Mouse (Mus musculus) forebrain, embryonic 12.5 days (tissue): ENCODE measurements around the gene Parvb. TPM values are rescaled to one million over a fixed set of nuclear protein-coding genes. Genes with fewer than 3 reads are reported as not detected.

Source experiments
- ATAC-seq: fragments of 200-750 bp; cut with Nextera tagmentation; 2 replicates; pipeline ENCODE4 v1.8.0; 2017; ENCODE audit warnings: moderate TSS enrichment; ENCODE audit not compliant: low FRiP score
- H3K27ac ChIP-seq: fragments of 300-500 bp; sonication (generic); 2 replicates; pipeline ENCODE4 v1.5.1; 2016; ENCODE audit warnings: mild to moderate bottlenecking
- H3K27me3 ChIP-seq: fragments of 300-500 bp; sonication (generic); 2 replicates; pipeline ENCODE4 v1.6.1; 2016; ENCODE audit warnings: mild to moderate bottlenecking
- H3K36me3 ChIP-seq: fragments of 300-500 bp; sonication (generic); replicated peaks from 2 replicates; pipeline ENCODE4 v1.6.1; 2016; ENCODE audit warnings: mild to moderate bottlenecking
- H3K4me1 ChIP-seq: fragments of 300-500 bp; sonication (generic); 2 replicates; pipeline ENCODE4 v1.6.1; 2016
- H3K4me2 ChIP-seq: fragments of 300-500 bp; sonication (generic); 2 replicates; pipeline ENCODE4 v1.6.1; 2016; ENCODE audit warnings: mild to moderate bottlenecking, moderate library complexity
- H3K4me3 ChIP-seq: fragments of 300-500 bp; sonication (generic); replicated peaks from 2 replicates; pipeline ENCODE4 v1.5.1; 2016; ENCODE audit warnings: mild to moderate bottlenecking
- H3K9ac ChIP-seq: fragments of 300-500 bp; sonication (generic); 2 replicates; pipeline ENCODE4 v1.6.1; 2016; ENCODE audit warnings: mild to moderate bottlenecking
- H3K9me3 ChIP-seq: fragments of 300-500 bp; sonication (generic); 2 replicates; pipeline ENCODE4 v1.6.1; 2016
- WGBS: fragments of 180-500 bp; shearing (Covaris S2); methylation state at CpG from one replicate; pipeline ENCODE4 v1.1.7; 2016; 5-methylcytosine and 5-hydroxymethylcytosine counted together
- polyA plus RNA-seq: library from polyadenylated mRNA; unstranded; fragments of >200 nt; fragmentation: Nextera tagmentation; extraction: Ambion mirVana; gene quantifications from 2 replicates; pipeline ENCODE4 v1.2.1, GENCODE M21; 2016

Parvb gene
- polyA plus RNA-seq, 1 experiment from 2014 or later = 2.4 TPM

DNA sequence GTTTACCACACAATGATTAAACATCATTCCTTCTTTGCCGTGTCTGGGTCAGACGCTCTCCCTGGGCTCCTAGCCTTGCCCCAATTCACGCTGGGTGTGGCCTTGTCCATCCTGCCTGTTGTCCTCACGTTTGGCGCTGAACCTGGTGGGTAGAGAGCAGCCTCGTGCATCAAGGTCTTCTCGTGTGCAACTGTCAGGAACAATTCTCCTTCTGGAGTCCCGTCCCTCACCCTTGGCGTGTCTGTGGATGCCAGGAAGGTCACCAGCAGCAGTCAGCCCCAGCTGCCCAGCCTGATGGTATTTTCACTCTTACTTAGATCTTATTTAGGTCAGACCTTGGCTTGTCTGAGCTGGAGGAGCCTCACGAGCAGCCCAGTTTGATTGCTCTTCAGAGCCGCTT is 33.3 kb downstream of the Parvb start:
- 68% methylated on average over 11 of the region's 11 CpGs for WGBS
- Histone ChIP-seq H3K4me1 (peaks cover 30% of the 10 kb centered on the region), H3K36me3 (no peaks in the 10 kb centered on the region), H3K4me3 (no peak overlapping the region), H3K9ac (no peak overlapping the region), H3K27me3 (peaks cover 24% of the 10 kb centered on the region; the same call in 1 of the 2 replicates), H3K4me2 (no peak overlapping the region), H3K27ac (no peak overlapping the region), H3K9me3 (no peaks in the 10 kb centered on the region)
- ATAC-seq = no peak

DNA sequence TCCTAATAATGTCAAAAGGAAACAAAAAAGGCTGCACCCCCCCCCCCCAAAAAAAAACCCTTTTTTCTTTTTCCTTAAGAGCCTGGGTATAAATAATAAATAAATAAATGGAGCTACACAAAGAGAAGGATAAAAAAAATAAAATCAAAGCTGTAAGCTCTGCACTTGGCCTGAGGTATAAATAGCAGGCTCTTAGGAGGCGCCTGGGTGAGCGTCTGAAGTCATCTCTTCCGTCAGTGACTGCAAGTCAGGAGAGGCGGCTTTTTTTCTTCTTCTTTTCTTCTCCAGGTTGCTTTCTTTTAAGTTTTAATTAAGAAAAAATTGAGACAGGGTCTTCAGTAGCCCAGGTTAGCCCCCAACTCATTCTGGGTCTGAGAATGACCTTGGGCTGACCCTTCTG is 34.4 kb downstream of the Parvb start:
- no peak overlapping the region for H3K27ac ChIP-seq
- 68% methylated on average over 4 of the region's 4 CpGs for WGBS
- H3K27me3 ChIP-seq = peaks cover 17% of the 10 kb centered on the region; the same call in 1 of the 2 replicates
- no peak overlapping the region for H3K9ac ChIP-seq
- no peaks in the 10 kb centered on the region for H3K9me3 ChIP-seq
- no peak overlapping the region for H3K4me3 ChIP-seq
- H3K36me3 ChIP-seq = no peaks in the 10 kb centered on the region
- peaks cover 19% of the 10 kb centered on the region for H3K4me1 ChIP-seq
- no peak for ATAC-seq
- H3K4me2 ChIP-seq = no peak overlapping the region

DNA sequence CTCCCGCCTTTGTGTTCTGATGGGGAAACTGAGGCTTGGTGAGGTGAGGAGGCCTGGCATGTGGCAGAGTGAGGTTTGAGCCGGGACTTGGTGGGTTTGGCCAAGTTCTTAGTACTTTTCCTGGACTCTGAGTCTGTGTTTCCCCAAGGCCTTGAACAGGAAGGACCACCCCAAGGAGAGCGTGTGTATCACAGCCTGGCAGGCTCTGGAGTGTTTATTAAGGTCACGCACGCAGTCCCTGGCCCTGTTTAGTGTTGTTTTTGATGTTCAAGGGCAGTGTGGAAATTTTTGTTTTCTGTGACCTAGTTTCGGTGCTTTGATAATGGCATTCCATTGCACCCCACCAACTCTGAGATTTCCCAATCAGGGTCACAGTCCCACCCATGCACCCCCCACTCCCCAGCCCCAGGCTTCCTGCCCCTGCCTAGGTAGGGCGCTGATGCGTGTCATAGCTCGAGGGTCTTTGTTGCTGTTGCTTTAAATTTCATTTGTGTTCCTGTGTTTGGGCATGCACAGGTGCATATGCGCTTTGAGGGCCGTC is 35.9 kb downstream of the Parvb start:
- Histone ChIP-seq H3K27me3 (peaks cover 9% of the 10 kb centered on the region; the same call in 1 of the 2 replicates), H3K4me1 (peaks cover 19% of the 10 kb centered on the region), H3K36me3 (no peaks in the 10 kb centered on the region), H3K27ac (no peak overlapping the region), H3K9me3 (no peaks in the 10 kb centered on the region), H3K4me2 (no peak overlapping the region), H3K9ac (no peak overlapping the region), H3K4me3 (no peak overlapping the region)
- WGBS = 96% methylated on average over 11 of the region's 11 CpGs
- no peak for ATAC-seq

DNA sequence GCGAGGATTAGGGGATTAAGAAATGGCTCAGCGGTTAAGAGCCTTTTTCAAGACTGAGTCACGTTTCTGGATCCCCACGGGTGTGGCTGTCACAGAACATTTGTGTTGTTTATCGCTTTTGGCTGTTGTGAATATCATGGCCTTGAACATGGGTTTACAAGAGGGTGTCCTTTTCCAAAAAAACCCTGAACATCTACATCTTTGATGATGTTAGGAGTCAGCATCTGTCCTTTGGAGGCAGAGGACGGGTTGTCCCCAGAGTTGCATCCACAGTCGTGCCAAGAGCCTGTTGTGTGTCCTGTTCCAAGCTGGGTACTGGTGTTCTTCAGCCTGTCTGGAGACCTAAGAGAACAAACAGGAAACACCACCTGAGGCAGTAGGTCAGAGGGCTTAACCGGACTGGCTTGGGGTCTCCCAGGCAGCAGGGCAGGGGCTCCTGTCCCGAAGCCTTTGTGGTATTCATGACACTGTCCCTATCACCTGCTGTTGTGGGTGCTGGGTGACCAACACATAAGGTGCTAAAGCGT is 37.3 kb downstream of the Parvb start:
- ATAC-seq = no peak
- Histone ChIP-seq H3K4me3 (no peak overlapping the region), H3K27me3 (0 out of 2 replicates have a peak, but pooled peaks cover 8% of the 10 kb centered on the region), H3K4me1 (peaks cover 11% of the 10 kb centered on the region), H3K27ac (no peak overlapping the region), H3K9me3 (no peaks in the 10 kb centered on the region), H3K4me2 (no peak overlapping the region), H3K36me3 (no peaks in the 10 kb centered on the region), H3K9ac (no peak overlapping the region)
- WGBS = 69% methylated on average over 10 of the region's 10 CpGs

DNA sequence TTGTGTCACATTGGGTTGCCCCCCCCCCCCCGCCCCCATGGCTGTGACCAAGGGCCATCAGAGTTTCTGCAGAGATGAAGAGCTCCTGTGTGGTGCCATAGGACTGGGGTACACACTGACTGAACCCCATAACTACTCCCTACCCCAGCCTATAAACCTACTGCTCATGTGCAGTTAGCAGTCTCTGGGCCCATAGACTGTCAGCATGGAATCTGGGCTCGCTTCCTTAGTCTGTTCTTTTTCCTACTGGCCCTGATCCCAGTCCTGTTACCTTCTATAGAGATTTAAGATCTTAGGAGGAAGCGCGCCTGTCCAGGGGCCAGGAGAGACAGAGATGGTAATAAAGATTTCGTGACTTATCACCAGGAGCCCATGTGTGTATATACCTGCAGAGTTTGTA is 38.2 kb downstream of the Parvb start:
- no peak overlapping the region for H3K4me2 ChIP-seq
- ATAC-seq = no peak
- WGBS = 84% methylated on average over 5 of the region's 5 CpGs
- H3K27me3 ChIP-seq = 0 out of 2 replicates have a peak, but pooled peaks cover 4% of the 10 kb centered on the region
- no peak overlapping the region for H3K9ac ChIP-seq
- H3K36me3 ChIP-seq = no peaks in the 10 kb centered on the region
- H3K4me3 ChIP-seq = no peak overlapping the region
- H3K27ac ChIP-seq = no peak overlapping the region
- peaks cover 10% of the 10 kb centered on the region for H3K4me1 ChIP-seq
- H3K9me3 ChIP-seq = no peaks in the 10 kb centered on the region

DNA sequence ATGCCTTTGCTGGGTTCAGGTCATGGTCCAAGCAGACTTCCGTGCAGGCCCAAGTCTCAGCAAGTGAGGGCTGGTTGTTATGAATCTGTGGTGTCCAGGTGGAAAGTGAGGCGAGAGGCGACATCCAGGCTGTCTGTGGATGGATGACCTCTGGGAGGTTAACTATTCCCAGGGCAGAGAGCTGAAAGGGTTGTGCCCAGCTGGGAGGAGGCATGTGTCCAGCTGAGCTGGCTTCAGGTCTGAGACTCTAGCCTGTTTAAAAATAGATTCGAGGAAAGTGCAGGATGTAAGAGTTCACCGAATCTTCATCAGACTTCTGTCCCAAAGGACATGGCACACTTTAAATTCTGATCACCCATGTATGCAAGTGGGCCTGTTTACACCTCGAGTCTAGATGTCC is 38.6 kb downstream of the Parvb start:
- Histone ChIP-seq H3K4me1 (peaks cover 6% of the 10 kb centered on the region), H3K4me3 (no peak overlapping the region), H3K9me3 (no peaks in the 10 kb centered on the region), H3K27ac (no peak overlapping the region), H3K36me3 (no peaks in the 10 kb centered on the region), H3K27me3 (0 out of 2 replicates have a peak, but pooled peaks cover 4% of the 10 kb centered on the region), H3K9ac (no peak overlapping the region), H3K4me2 (no peak overlapping the region)
- ATAC-seq = no peak
- whole genome bisulfite sequencing = 90% methylated on average over 6 of the region's 6 CpGs

DNA sequence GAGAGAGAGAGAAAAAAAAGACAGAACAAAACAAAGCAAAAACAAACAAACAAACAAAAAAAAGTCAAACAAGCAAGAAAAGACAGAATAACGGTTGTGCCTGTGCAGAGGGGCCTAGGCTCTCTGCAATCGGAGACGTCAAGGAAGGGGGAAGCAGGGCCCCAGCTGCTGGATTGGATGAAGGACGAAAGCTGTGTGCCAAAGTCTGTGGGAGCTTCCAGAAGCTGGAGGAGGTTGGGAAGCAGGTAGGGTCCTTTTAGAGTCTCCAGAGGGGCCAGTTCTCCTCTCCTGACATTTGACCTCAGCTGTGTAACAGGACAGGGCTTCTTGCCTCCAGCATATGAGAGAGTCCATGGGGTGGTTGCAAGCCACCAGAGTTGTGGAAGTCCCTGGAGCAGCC is 44.2 kb downstream of the Parvb start:
- Histone ChIP-seq H3K36me3 (no peaks in the 10 kb centered on the region), H3K4me1 (no peaks in the 10 kb centered on the region), H3K27me3 (no peaks in the 10 kb centered on the region), H3K4me2 (no peak overlapping the region), H3K9me3 (no peaks in the 10 kb centered on the region), H3K27ac (no peak overlapping the region), H3K9ac (no peak overlapping the region), H3K4me3 (no peak overlapping the region)
- ATAC-seq = no peak
- WGBS = 82% methylated on average over 4 of the region's 4 CpGs

DNA sequence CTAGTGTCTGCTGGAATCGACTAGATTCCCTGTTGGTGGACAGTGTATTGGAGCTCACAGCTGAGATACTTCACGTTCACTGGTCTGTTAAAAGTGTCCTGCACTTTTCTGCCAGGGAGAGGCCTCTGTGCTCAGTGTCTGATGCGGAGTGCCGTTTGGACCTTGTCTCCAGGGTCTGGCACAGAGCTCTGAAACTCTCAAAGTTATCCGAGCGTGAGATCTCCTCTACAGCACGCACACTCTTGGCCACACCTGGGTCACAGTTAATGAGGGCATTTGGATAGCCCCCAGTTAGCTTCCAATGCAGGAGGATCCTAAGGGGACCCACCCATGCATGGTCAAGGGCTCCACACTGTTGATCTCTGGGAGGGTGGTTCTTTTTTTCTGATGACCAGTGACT is 46.2 kb downstream of the Parvb start:
- H3K36me3 ChIP-seq = no peaks in the 10 kb centered on the region
- WGBS = 91% methylated on average over 7 of the region's 7 CpGs
- no peak overlapping the region for H3K4me3 ChIP-seq
- ATAC-seq = no peak
- H3K9me3 ChIP-seq = no peaks in the 10 kb centered on the region
- H3K27me3 ChIP-seq = no peaks in the 10 kb centered on the region
- no peak overlapping the region for H3K9ac ChIP-seq
- no peaks in the 10 kb centered on the region for H3K4me1 ChIP-seq
- no peak overlapping the region for H3K27ac ChIP-seq
- no peak overlapping the region for H3K4me2 ChIP-seq

DNA sequence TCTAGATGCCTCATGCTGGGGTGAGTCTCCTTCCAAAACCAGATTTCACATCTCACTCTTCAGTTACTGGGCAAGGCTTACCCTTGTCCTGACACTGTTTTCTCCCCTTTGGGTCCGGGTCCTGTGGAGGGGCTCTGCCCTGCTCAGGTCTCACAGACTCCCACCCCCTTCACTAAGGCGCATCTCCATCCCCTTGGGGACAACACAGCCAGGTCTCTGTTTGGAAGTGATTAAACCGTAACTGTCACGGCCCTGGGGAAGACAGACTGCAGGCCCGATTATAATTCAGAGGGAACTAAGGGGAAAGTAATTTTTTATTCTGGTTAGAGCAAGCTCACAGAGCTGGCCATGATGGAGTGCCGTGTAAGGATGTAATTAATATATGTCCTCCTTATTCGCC is 46.8 kb downstream of the Parvb start:
- Histone ChIP-seq H3K9ac (no peak overlapping the region), H3K36me3 (no peaks in the 10 kb centered on the region), H3K27me3 (no peaks in the 10 kb centered on the region), H3K4me2 (no peak overlapping the region), H3K4me1 (no peaks in the 10 kb centered on the region), H3K4me3 (no peak overlapping the region), H3K27ac (no peak overlapping the region), H3K9me3 (no peaks in the 10 kb centered on the region)
- 82% methylated on average over 7 of the region's 7 CpGs for WGBS
- ATAC-seq = no peak

DNA sequence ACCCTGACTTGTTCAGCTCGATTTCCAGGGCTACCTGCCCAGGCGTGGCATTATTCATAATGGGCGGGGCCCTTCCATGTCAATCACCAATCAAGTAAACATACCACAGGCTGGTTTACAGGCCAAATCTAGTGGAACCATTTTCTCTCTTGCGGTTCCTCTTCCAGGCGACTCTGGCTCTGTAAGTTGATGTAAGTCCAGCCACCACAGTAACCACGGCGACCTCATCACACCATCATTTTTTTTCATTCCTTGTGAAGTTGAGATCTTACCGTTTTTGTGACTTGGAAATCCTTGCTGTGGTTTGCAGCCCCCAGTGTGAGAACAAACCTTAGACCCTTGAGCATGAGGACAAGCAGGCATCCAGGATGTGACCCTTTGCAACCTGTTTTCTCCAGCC is 48.5 kb downstream of the Parvb start:
- Histone ChIP-seq H3K9ac (no peak overlapping the region), H3K4me1 (no peaks in the 10 kb centered on the region), H3K27ac (no peak overlapping the region), H3K4me2 (no peak overlapping the region), H3K27me3 (no peaks in the 10 kb centered on the region), H3K4me3 (no peak overlapping the region), H3K36me3 (no peaks in the 10 kb centered on the region), H3K9me3 (0 out of 2 replicates have a peak, but pooled peaks cover 4% of the 10 kb centered on the region)
- WGBS = 90% methylated on average over 8 of the region's 8 CpGs
- ATAC-seq = no peak

DNA sequence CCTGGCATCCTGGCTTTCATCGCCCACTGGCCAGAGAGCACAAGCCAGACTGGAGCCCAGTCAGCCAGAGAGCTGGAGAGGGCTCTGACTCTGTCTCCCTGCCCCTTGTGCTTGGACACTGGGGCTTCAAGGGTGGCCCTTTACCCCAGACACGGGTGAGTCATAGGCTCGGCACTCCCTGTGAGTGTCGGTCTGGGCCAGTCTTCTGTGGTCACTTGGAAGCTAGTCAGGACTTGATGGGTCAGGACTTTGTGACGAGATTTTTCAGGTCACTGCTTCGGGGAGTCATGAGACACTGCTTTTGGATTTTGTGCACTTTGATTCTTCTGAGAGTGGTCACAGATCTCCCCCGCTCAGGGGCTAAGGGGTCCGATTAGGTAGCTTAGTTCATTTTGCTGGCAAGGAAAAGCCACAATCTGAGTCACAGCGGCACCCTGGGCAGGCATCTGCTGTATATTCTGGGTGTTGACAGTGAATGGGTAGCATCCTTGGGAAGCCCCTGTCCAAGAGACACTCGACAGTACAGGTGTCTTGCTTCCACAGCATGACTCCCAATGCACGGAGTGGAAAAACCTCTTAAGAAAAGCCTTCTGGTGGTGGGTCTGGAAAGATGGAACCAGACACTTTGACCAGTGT is 49.0 kb downstream of the Parvb start:
- Histone ChIP-seq H3K36me3 (no peaks in the 10 kb centered on the region), H3K4me3 (no peak overlapping the region), H3K27me3 (no peaks in the 10 kb centered on the region), H3K9ac (no peak overlapping the region), H3K4me1 (peaks cover 3% of the 10 kb centered on the region; the same call in 1 of the 2 replicates), H3K9me3 (0 out of 2 replicates have a peak, but pooled peaks cover 4% of the 10 kb centered on the region), H3K27ac (no peak overlapping the region), H3K4me2 (no peak overlapping the region)
- ATAC-seq = no peak
- WGBS = 85% methylated on average over 11 of the region's 11 CpGs

DNA sequence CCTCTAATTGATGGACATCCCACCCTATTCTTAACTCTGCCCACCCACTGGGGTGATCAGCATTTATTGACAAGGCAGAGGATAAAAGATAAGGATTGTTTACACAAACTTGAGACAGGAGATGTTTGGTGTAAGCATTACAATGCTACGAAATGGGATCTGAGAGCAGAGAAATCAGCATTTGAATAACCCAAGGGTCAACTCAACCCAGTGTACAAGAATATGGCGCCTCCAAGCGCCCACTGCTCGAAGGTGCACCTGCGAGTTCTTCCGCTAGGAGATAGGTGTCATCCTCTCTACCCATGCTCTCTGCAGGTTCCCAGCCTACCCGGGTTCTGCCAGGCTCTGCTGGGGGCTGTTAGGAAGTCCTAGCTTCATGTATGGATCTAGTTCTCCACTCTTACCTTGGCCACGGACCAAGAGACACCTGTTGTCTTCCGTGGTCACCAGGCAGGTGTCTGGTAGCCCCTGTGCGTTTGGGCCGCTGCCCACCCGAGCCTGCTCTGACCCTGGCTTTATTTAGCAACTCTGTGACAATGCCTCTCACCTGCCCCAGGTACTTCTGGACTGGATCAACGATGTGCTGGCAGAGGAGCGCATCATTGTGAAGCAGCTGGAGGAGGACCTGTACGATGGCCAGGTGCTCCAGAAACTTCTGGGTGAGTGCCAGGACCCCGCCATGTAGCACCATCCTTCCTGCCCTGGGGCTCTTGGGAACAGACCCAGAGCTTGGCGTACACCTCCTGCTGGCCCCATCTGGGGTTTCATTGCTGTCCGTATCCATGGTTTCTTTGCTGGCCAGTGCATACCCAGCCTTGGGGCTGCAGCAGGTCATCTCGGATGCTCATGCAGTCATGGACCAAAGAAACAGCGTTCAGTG is 50.6 kb downstream of the Parvb start:
- no peak overlapping the region for H3K27ac ChIP-seq
- H3K27me3 ChIP-seq = no peaks in the 10 kb centered on the region
- H3K4me1 ChIP-seq = peaks cover 9% of the 10 kb centered on the region
- H3K36me3 ChIP-seq = no peaks in the 10 kb centered on the region
- H3K9ac ChIP-seq = no peak overlapping the region
- no peak overlapping the region for H3K4me3 ChIP-seq
- 0 out of 2 replicates have a peak, but pooled peaks cover 4% of the 10 kb centered on the region for H3K9me3 ChIP-seq
- 80% methylated on average over 20 of the region's 20 CpGs for WGBS
- ATAC-seq = no peak
- H3K4me2 ChIP-seq = no peak overlapping the region
